Mouse (Mus musculus): ENCODE measurements around the gene Ephb1.

DNA sequence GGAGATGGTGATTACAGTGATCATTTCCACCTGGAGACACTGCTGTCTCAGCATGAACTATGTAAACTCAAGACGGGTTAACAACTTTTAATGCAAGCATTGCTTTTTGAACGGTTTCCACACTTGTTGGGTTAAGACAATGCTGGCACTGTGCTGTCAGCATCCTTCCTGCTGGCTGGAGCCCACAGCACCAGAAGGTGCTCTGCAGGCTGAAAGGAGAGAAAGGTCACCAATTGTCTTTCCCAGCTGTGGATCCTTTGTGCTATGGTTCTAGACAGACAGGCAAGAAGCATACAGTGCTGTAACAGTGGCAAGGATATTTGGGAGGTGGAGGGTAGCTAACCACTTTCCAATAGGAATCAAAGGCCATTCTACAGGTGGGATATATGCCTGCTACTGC is 328.4 kb downstream of the Ephb1 start:
- TF ChIP-seq MYOG (IDR thresholded peaks at IDR 0.05; ENCODE audit: control insufficient read depth, extremely low read depth, insufficient read length): no peak
- TF ChIP-seq CEBPB (IDR thresholded peaks at IDR 0.05; ENCODE audit: low read depth): no peak
- no peak for TF ChIP-seq USF1 (IDR thresholded peaks at IDR 0.05; ENCODE audit: low read depth)
- TF ChIP-seq CTCF (IDR thresholded peaks at IDR 0.05; ENCODE audit: control insufficient read depth, insufficient read depth, insufficient read length): no peak
- TF ChIP-seq MYOD1 (IDR thresholded peaks at IDR 0.05; ENCODE audit: control insufficient read depth, insufficient read length, low read depth): no peak
